Comparison of ENCODE assay signal across 15 mouse cellular contexts in the genomic region with DNA sequence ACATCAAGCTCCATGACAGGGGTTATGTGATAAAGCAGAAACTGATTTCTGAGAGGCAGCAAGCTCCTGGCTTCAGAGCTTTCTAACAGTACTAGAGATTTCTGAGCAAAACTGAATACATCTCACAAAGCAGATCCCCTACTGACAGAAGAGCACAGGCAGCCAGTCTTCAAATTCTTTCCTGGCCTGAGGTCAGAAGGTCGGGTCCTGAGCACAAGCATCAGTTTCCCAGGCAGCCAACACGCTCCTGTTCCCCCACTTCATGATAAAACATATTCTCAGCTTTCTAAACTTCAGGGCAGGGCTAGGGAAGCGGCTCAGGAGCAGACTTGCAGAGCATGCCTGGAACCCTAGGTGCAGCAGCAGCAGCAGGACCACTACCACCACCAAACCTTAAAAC. TPM values are rescaled to one million over a fixed set of nuclear protein-coding genes. Genes with fewer than 3 reads are reported as not detected.
DNase-seq lines count a peak whose midpoint lies in the region; ATAC-seq and TF ChIP-seq lines count a peak whose summit lies in the region.
"Had no signal": no experiment of that assay in that cellular context is flagged by ENCODE, and none has a peak within 500 bp of the region (broad histone marks: within the 10 kb centered on the region; RNA-seq: fewer than 3 reads in every experiment).

No protein-coding gene starts in this region.

- DNase-seq in heart, embryonic 10.5 days (ENCODE audit: low spot score) = no peak
- peak; percentile 22 to 46 for DNase-seq in lung, adult 18-20 months
- DNase-seq in lung, adult 2 months = no peak
- DNase-seq in NIH3T3 (ENCODE audit: low read depth) = peak; percentile 50
- no peak for DNase-seq in adrenal gland, postnatal 36 days
- no peak for DNase-seq in layer of hippocampus, postnatal 36 days
- DNase-seq: B cell, adult 2 months; cerebellum, adult 11 months had no signal

- peaks cover 26% of the 10 kb centered on the region for H3K4me1 ChIP-seq in heart, embryonic 10.5 days
- peaks cover 10% of the 10 kb centered on the region; the same call in 1 of the 2 replicates for H3K4me1 ChIP-seq in heart, embryonic 11.5 days (ENCODE audit: control insufficient read depth, insufficient read depth, low read length)
- peaks cover 11% of the 10 kb centered on the region; the same call in 1 of the 2 replicates for H3K4me1 ChIP-seq in lung, adult 2 months (ENCODE audit: control insufficient read depth, insufficient read depth, low read length)
- peaks cover 15% of the 10 kb centered on the region; the same call in 1 of the 2 replicates for H3K4me1 ChIP-seq in embryonic fibroblast, embryonic 13.5 days (ENCODE audit: control insufficient read depth, insufficient read depth, low read length)
- H3K4me1 ChIP-seq: kidney, embryonic 15.5 days; limb, embryonic 13.5 days; midbrain, embryonic 13.5 days had no signal

- no peak for TF ChIP-seq POLR2A in lung, adult 2 months (IDR thresholded peaks at IDR 0.05; ENCODE audit: borderline replicate concordance, extremely low read depth, low read depth, low read length)
- no peak for TF ChIP-seq POLR2A in embryonic fibroblast, embryonic 13.5 days (IDR thresholded peaks at IDR 0.05; ENCODE audit: low read depth, low read length)

- no peaks in the 10 kb centered on the region for H3K9me3 ChIP-seq in heart, embryonic 10.5 days
- H3K9me3 ChIP-seq in heart, embryonic 11.5 days (replicated peaks; ENCODE audit: control insufficient read depth, low read length) = no peaks in the 10 kb centered on the region
- H3K9me3 ChIP-seq: kidney, embryonic 15.5 days; limb, embryonic 13.5 days; midbrain, embryonic 13.5 days had no signal

- H3K27ac ChIP-seq in heart, embryonic 10.5 days = peak overlapping the region; percentile 69
- H3K27ac ChIP-seq in heart, embryonic 11.5 days (ENCODE audit: low read depth, low read length) = no peak overlapping the region
- H3K27ac ChIP-seq in embryonic fibroblast, embryonic 13.5 days (ENCODE audit: insufficient read depth, low read length) = peak overlapping the region; percentile 95
- H3K27ac ChIP-seq: kidney, embryonic 15.5 days; layer of hippocampus, adult 2 months; left cerebral cortex, adult 2 months; limb, embryonic 13.5 days; midbrain, embryonic 13.5 days had no signal

- H3K36me3 ChIP-seq in heart, embryonic 10.5 days = no peaks in the 10 kb centered on the region
- no peaks in the 10 kb centered on the region for H3K36me3 ChIP-seq in heart, embryonic 11.5 days (ENCODE audit: control insufficient read depth, insufficient read depth, low read length)
- H3K36me3 ChIP-seq: kidney, embryonic 15.5 days; limb, embryonic 13.5 days; midbrain, embryonic 13.5 days had no signal

- no peak for TF ChIP-seq CTCF in lung, adult 2 months (IDR thresholded peaks at IDR 0.05; ENCODE audit: insufficient read depth, low read length)
- TF ChIP-seq CTCF in embryonic fibroblast, embryonic 13.5 days (IDR thresholded peaks at IDR 0.05; ENCODE audit: borderline replicate concordance, insufficient read depth, low read length) = no peak

- 25% methylated on average over 3 of the region's 3 CpGs for WGBS in heart, embryonic 10.5 days
- WGBS in heart, embryonic 11.5 days (ENCODE audit: insufficient replicate concordance) = 24% methylated on average over 3 of the region's 3 CpGs
- 48% methylated on average over 3 of the region's 3 CpGs for WGBS in lung, adult 2 months

- no peak overlapping the region for H3K4me2 ChIP-seq in heart, embryonic 11.5 days
- H3K4me2 ChIP-seq: kidney, embryonic 15.5 days; limb, embryonic 13.5 days; midbrain, embryonic 13.5 days had no signal

- H3K27me3 ChIP-seq in heart, embryonic 10.5 days (ENCODE audit: insufficient read depth, poor library complexity, severe bottlenecking) = no peaks in the 10 kb centered on the region
- no peaks in the 10 kb centered on the region for H3K27me3 ChIP-seq in heart, embryonic 11.5 days (ENCODE audit: control insufficient read depth, insufficient read depth, low read length)
- H3K27me3 ChIP-seq: kidney, embryonic 15.5 days; limb, embryonic 13.5 days; midbrain, embryonic 13.5 days had no signal

- no peak overlapping the region for H3K4me3 ChIP-seq in heart, embryonic 10.5 days
- H3K4me3 ChIP-seq in heart, embryonic 11.5 days (ENCODE audit: low read depth, low read length) = no peak overlapping the region
- no peak overlapping the region for H3K4me3 ChIP-seq in lung, adult 2 months (replicated peaks; ENCODE audit: extremely low read depth, low read depth, low read length)
- no peak overlapping the region for H3K4me3 ChIP-seq in embryonic fibroblast, embryonic 13.5 days (ENCODE audit: insufficient read depth, low read length)
- H3K4me3 ChIP-seq: kidney, embryonic 15.5 days; layer of hippocampus, adult 2 months; left cerebral cortex, adult 2 months; limb, embryonic 13.5 days; midbrain, embryonic 13.5 days had no signal

- no peak overlapping the region for H3K9ac ChIP-seq in heart, embryonic 11.5 days (ENCODE audit: low read depth, low read length)
- H3K9ac ChIP-seq: kidney, embryonic 15.5 days; limb, embryonic 13.5 days; midbrain, embryonic 13.5 days had no signal

- no peak for ATAC-seq in heart, embryonic 11.5 days (replicated peaks; ENCODE audit: insufficient number of reproducible peaks, low FRiP score, low TSS enrichment)
- ATAC-seq: midbrain, embryonic 13.5 days had no signal

RNA-seq across cellular contexts. Expression of a gene that starts 52.4 kb away (rescaled TPM):
- polyA plus RNA-seq in heart, embryonic 10.5 days (2016; fragmentation: Nextera tagmentation; extraction: Ambion mirVana) = 51.2 and 76.6 TPM in 2 replicates
- 29.5 and 44.3 TPM in 2 replicates for polyA plus RNA-seq in heart, embryonic 11.5 days (2014; fragmentation: Nextera tagmentation; extraction: Ambion mirVana)
- 10.0 and 12.6 TPM in 2 replicates for polyA plus RNA-seq in lung, adult 2 months (2012; rRNA removed)
- 30.0 and 38.6 TPM in 2 replicates for polyA plus RNA-seq in embryonic fibroblast, embryonic 13.5 days (2011; ENCODE audit: insufficient read length, low read depth, missing spikeins)
- 10 to 100 TPM; 21.7 to 30.4 TPM for total RNA-seq in adrenal gland, postnatal 36 days (2021)
- 10 to 100 TPM; 17.4 to 19.0 TPM for total RNA-seq in layer of hippocampus, postnatal 36 days (2021)

RNA-seq across cellular contexts. Expression of a gene that starts 52.7 kb away (rescaled TPM):
- polyA plus RNA-seq in heart, embryonic 10.5 days (2016; fragmentation: Nextera tagmentation; extraction: Ambion mirVana) = 0.57 and 0.62 TPM in 2 replicates
- 0.35 and 0.44 TPM in 2 replicates for polyA plus RNA-seq in heart, embryonic 11.5 days (2014; fragmentation: Nextera tagmentation; extraction: Ambion mirVana)
- polyA plus RNA-seq in lung, adult 2 months (2012; rRNA removed) = 0.38 and 0.42 TPM in 2 replicates
- polyA plus RNA-seq in embryonic fibroblast, embryonic 13.5 days (2011; ENCODE audit: insufficient read length, low read depth, missing spikeins) = not detected in 2 replicates
- total RNA-seq in adrenal gland, postnatal 36 days (2021) = 1 to 10 TPM in 1 of 2 experiments, under 1 TPM in 1; 0.46 to 1.3 TPM
- 1 to 10 TPM in 1 of 2 experiments, under 1 TPM in 1; 0.43 to 1.3 TPM for total RNA-seq in layer of hippocampus, postnatal 36 days (2021)

Comparison
In these comparisons a context has a peak if more than half of its experiments do, and no peak if none do; other contexts are left out.
1. DNase-seq: peak in lung, adult 18-20 months (2 of 2) and NIH3T3 (single experiment); none in heart, embryonic 10.5 days (single experiment), lung, adult 2 months (single experiment), adrenal gland, postnatal 36 days (0 of 2) and layer of hippocampus, postnatal 36 days (0 of 2).